Mouse (Mus musculus) skeletal muscle tissue, postnatal 0 days (tissue): Measurements from ENCODE around the gene Ak5. TPM values are rescaled to one million over a fixed set of nuclear protein-coding genes. Genes with fewer than 3 reads are reported as not detected.

Source experiments
- polyA plus RNA-seq: library from polyadenylated mRNA; unstranded; fragments of >200 nt; fragmentation: Nextera tagmentation; extraction: Ambion mirVana; gene quantifications from 2 replicates; pipeline ENCODE4 v1.2.1, GENCODE M21; 2015

Ak5 gene
- polyA plus RNA-seq = 1.7 TPM in 2 replicates

DNA sequence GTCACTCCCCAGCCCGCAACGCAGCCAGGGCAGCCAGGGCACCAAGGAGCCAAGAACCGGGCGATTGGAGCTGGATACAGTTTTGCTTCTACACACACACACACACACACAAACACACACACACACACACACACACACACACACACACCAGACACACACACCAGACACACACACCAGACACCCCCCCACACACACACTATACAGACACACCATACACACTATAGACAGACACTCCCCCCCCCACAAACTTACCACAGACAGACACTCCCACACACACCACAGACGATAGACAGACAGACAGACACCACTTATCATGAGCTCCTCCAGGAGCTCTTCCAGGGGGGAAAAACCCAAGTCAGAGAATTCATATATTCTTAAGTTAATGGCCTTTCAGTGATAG lies at the start of gene Ak5:
Gene Ak5 (minus strand): TSS at position 122 of the 400 bp plus-strand sequence.

GRCm38 (mm10) chr3:152713991-152714902 lies 46.1 kb upstream of the Ak5 start, which contains the start of gene Pigk:
Gene Pigk, plus strand, starts transcription at chr3:152714100.

Other genes with a start within 250 kb of the Ak5 start
- gene Pigk, start 45.7 kb upstream of the Ak5 start, polyA plus RNA-seq = 29.3 and 35.5 TPM in 2 replicates